Mouse (Mus musculus): ENCODE measurements around the gene Kmt2b. TPM values are rescaled to one million over a fixed set of nuclear protein-coding genes. Genes with fewer than 3 reads are reported as not detected.

The Kmt2b gene
- total and polyA plus RNA-seq, 2 experiments from 2014 or later = 8.3 to 39.5 TPM

DNA sequence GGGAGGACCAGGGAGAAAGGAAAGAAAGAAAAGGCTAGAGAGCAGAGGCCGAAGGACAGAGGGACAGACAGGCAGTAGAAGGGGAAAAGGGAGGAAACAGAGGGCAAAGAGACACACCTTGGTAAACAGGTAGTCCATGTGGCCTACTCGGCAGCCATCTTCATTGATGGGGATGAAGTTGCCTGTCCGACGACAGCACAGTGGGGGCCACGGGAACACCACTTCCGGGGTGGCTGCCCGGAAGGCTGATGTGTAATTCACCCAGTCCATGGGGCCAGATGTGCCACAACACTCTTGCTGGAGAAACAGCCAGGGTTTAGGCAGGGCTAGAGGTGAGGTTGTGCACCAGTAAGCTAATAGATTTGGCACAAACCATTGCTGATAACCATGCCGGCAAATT, 16.4 kb upstream of the Kmt2b start:
- Histone ChIP-seq H3K4me3 (ENCODE audit: low read depth, low read length) (no peak overlapping the region), H3K27me3 (ENCODE audit: insufficient read depth, low read length) (no peaks in the 10 kb centered on the region), H3K4me1 (ENCODE audit: insufficient read depth, low read length) (no peaks in the 10 kb centered on the region), H3K9me3 (ENCODE audit: low read length) (no peaks in the 10 kb centered on the region), H3K9ac (replicated peaks; ENCODE audit: low read length, poor library complexity, severe bottlenecking) (no peak overlapping the region), H3K27ac (ENCODE audit: low read depth, low read length) (no peak overlapping the region), H3K36me3 (ENCODE audit: insufficient read depth, low read length) (no peaks in the 10 kb centered on the region), H3K4me2 (ENCODE audit: low read depth, low read length, poor library complexity, severe bottlenecking) (no peak overlapping the region)
- DNase-seq (ENCODE audit: low spot score) (no peak), ATAC-seq (ENCODE audit: low FRiP score) (no peak)
- WGBS = 89% methylated on average over 8 of the region's 8 CpGs
- TF ChIP-seq CTCF (IDR thresholded peaks at IDR 0.05) = no peak

DNA sequence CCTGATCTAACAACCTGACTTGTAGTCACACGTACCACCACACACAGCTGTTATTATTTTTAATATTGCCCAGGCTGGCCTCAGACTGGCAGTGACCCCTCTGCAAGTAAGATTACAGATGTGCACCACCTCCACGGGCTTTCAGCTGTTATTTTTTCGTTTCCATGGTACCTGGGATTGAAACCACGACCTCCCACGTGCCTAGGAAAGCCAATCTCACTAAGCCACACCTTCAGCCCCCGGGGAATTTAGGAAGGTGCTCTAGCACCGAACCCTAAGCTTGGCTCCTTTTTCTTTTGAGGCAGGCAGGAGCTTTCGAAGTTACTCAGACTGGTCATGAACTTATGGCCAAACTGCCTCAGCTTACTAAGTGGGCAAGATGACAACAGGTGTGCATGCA, 15.9 kb upstream of the Kmt2b start:
- no peaks in the 10 kb centered on the region for H3K27me3 ChIP-seq (ENCODE audit: insufficient read depth, low read length)
- H3K27ac ChIP-seq (ENCODE audit: low read depth, low read length) = no peak overlapping the region
- WGBS = 60% methylated on average over 8 of the region's 8 CpGs
- DNase-seq (ENCODE audit: low spot score) (no peak), ATAC-seq (ENCODE audit: low FRiP score) (no peak)
- TF ChIP-seq CTCF (IDR thresholded peaks at IDR 0.05) = no peak
- H3K4me1 ChIP-seq (ENCODE audit: insufficient read depth, low read length) = no peaks in the 10 kb centered on the region
- no peak overlapping the region for H3K4me3 ChIP-seq (ENCODE audit: low read depth, low read length)
- H3K9ac ChIP-seq (replicated peaks; ENCODE audit: low read length, poor library complexity, severe bottlenecking) = no peak overlapping the region
- no peaks in the 10 kb centered on the region for H3K36me3 ChIP-seq (ENCODE audit: insufficient read depth, low read length)
- no peak overlapping the region for H3K4me2 ChIP-seq (ENCODE audit: low read depth, low read length, poor library complexity, severe bottlenecking)
- H3K9me3 ChIP-seq (ENCODE audit: low read length) = no peaks in the 10 kb centered on the region

DNA sequence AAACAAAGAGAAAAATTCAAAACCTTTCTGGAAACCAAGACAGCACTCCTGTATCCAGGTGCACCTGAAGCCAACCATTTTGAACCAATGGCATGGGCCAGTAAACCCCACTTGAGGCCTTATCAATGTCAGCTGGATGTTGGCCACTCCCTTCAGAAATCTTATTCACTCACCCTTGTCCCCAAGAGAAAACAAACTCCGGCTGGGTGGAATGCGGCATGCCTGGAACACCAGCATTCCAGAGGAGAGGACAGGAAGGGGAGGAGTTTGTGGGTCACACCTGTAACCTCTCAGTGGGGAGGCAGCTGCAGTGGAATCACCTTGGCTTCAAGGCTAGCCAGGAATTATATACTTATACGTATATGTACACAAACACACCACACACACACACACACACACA, 14.1 kb upstream of the Kmt2b start:
- H3K9me3 ChIP-seq (ENCODE audit: low read length) = no peaks in the 10 kb centered on the region
- DNase-seq (ENCODE audit: low spot score) (no peak), ATAC-seq (ENCODE audit: low FRiP score) (no peak)
- H3K27ac ChIP-seq (ENCODE audit: low read depth, low read length) = no peak overlapping the region
- no peak overlapping the region for H3K4me3 ChIP-seq (ENCODE audit: low read depth, low read length)
- no peak overlapping the region for H3K9ac ChIP-seq (replicated peaks; ENCODE audit: low read length, poor library complexity, severe bottlenecking)
- no peaks in the 10 kb centered on the region for H3K36me3 ChIP-seq (ENCODE audit: insufficient read depth, low read length)
- no peaks in the 10 kb centered on the region for H3K4me1 ChIP-seq (ENCODE audit: insufficient read depth, low read length)
- no peaks in the 10 kb centered on the region for H3K27me3 ChIP-seq (ENCODE audit: insufficient read depth, low read length)
- H3K4me2 ChIP-seq (ENCODE audit: low read depth, low read length, poor library complexity, severe bottlenecking) = no peak overlapping the region
- no peak for TF ChIP-seq CTCF (IDR thresholded peaks at IDR 0.05)
- 67% methylated on average over 3 of the region's 3 CpGs for WGBS

DNA sequence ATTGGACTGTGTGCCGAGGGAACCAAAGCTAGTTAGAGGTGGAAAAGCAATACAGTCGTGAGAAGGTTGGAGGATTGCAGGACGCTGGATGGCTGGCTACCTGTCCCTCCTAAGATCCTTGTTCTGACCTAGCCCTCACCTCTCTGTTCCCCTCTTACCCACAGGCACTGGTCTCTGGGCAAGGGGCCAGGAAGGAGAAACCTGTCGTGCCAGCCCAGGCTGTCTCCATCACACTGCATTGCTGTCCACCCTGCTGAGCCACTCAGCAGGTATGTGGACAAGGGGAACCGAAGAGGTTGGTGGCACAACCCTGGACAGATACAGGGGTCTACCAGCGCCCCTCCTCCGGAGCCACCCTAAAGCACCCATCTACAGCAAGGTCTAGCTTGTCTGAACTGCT, 12.1 kb upstream of the Kmt2b start:
- Histone ChIP-seq H3K36me3 (ENCODE audit: insufficient read depth, low read length) (no peaks in the 10 kb centered on the region), H3K27me3 (ENCODE audit: insufficient read depth, low read length) (no peaks in the 10 kb centered on the region), H3K4me2 (ENCODE audit: low read depth, low read length, poor library complexity, severe bottlenecking) (no peak overlapping the region), H3K9me3 (ENCODE audit: low read length) (no peaks in the 10 kb centered on the region), H3K27ac (ENCODE audit: low read depth, low read length) (no peak overlapping the region), H3K4me3 (ENCODE audit: low read depth, low read length) (no peak overlapping the region), H3K9ac (replicated peaks; ENCODE audit: low read length, poor library complexity, severe bottlenecking) (no peak overlapping the region), H3K4me1 (ENCODE audit: insufficient read depth, low read length) (no peaks in the 10 kb centered on the region)
- WGBS = 72% methylated on average over 7 of the region's 7 CpGs
- ATAC-seq (ENCODE audit: low FRiP score) (no peak), DNase-seq (ENCODE audit: low spot score) (no peak)
- TF ChIP-seq CTCF (IDR thresholded peaks at IDR 0.05) = no peak

DNA sequence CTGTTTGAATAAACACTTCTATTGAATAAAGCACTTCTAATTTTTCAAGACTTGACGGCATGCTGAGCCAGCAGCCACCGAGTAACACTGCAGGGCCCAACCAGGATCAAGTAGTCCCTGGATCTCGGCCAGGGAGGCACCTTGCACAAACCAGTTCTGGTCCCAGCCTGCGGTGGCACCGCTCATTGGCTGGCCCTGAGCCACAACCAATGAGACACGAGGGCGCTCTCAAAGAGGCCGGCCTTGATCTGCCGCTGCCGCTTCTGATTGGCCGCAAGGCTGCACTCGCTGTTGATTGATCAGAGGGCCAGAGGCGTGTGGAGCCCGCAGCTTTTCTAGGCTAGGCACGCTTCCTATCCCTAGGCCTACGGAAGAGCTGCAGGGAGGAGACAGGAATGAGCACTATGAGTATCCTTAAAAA, 11.4 kb upstream of the Kmt2b start:
- no peaks in the 10 kb centered on the region for H3K36me3 ChIP-seq (ENCODE audit: insufficient read depth, low read length)
- DNase-seq (ENCODE audit: low spot score) (peak; percentile 96), ATAC-seq (ENCODE audit: low FRiP score) (peak; percentile 97)
- H3K27ac ChIP-seq (ENCODE audit: low read depth, low read length) = no peak overlapping the region
- 0 out of 2 replicates have a peak overlapping the region, but pooled peaks have one; percentile 5 for H3K4me3 ChIP-seq (ENCODE audit: low read depth, low read length)
- no peak for TF ChIP-seq CTCF (IDR thresholded peaks at IDR 0.05)
- H3K4me1 ChIP-seq (ENCODE audit: insufficient read depth, low read length) = no peaks in the 10 kb centered on the region
- WGBS = 1% methylated on average over 16 of the region's 16 CpGs
- H3K4me2 ChIP-seq (ENCODE audit: low read depth, low read length, poor library complexity, severe bottlenecking) = peak overlapping the region; percentile 29
- no peaks in the 10 kb centered on the region for H3K27me3 ChIP-seq (ENCODE audit: insufficient read depth, low read length)
- no peak overlapping the region for H3K9ac ChIP-seq (replicated peaks; ENCODE audit: low read length, poor library complexity, severe bottlenecking)
- no peaks in the 10 kb centered on the region for H3K9me3 ChIP-seq (ENCODE audit: low read length)

DNA sequence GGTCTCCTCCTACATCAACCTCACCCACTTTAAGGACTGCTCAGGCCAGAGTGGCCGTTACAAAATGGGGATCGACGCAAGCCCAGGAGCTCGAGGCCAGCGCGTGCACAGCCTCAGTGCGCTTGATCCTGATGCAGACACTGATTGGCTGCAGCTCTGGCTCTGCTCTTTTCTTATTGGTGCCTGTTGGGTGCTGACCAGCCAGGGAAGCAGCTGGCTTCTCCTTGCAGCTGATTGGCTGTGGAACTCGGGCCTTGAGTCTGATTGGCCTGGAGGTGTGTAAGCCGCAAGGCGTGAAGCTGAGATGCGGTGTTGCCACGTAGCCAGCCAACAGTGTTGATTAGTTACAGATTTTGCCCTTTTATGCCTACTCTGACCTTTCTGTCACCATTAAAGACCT, 10.3 kb upstream of the Kmt2b start, which contains the start of gene Zbtb32:
Gene Zbtb32, minus strand, starts transcription at position 124 of the 400 bp plus-strand sequence.
- no peak for ATAC-seq (ENCODE audit: low FRiP score)
- 95% methylated on average over 12 of the region's 12 CpGs for WGBS

More for the DNA sequence above, 10.3 kb upstream of the Kmt2b start, which contains the start of gene Zbtb32:
- no peak for DNase-seq (ENCODE audit: low spot score)
- H3K4me2 ChIP-seq (ENCODE audit: low read depth, low read length, poor library complexity, severe bottlenecking) = peak within 1 kb of the TSS; percentile 29; the same call in 1 of the 2 replicates
- no peaks in the 10 kb centered on the region for H3K27me3 ChIP-seq (ENCODE audit: insufficient read depth, low read length)
- H3K36me3 ChIP-seq (ENCODE audit: insufficient read depth, low read length) = no peaks in the 10 kb centered on the region
- no peaks in the 10 kb centered on the region for H3K4me1 ChIP-seq (ENCODE audit: insufficient read depth, low read length)
- no peak within 1 kb of the TSS for H3K4me3 ChIP-seq (ENCODE audit: low read depth, low read length)
- no peak for TF ChIP-seq CTCF (IDR thresholded peaks at IDR 0.05)
- H3K9ac ChIP-seq (replicated peaks; ENCODE audit: low read length, poor library complexity, severe bottlenecking) = no peak within 1 kb of the TSS
- H3K27ac ChIP-seq (ENCODE audit: low read depth, low read length) = no peak within 1 kb of the TSS
- no peaks in the 10 kb centered on the region for H3K9me3 ChIP-seq (ENCODE audit: low read length)

Measured in midbrain, postnatal 0 days (tissue).